Mouse (Mus musculus) Patski (cell line): ENCODE results near the gene Akp3. TPM values are rescaled to one million over a fixed set of nuclear protein-coding genes. Genes with fewer than 3 reads are reported as not detected.

Experiments
- ATAC-seq: fragments of 100-300 bp; one replicate; pipeline ENCODE4 v1.8.0; 2021
- CTCF ChIA-PET: fragments of 350-600 bp; sonication (Branson Sonifier 250); formaldehyde crosslinking; loops from one replicate; lab custom pipeline; 2022; ENCODE audit warnings: inconsistent platforms; lab: Charles Lee
- POLR2A ChIA-PET: fragments of 350-600 bp; sonication (Branson Sonifier 250); formaldehyde crosslinking; loops from one replicate; lab custom pipeline; 2022; ENCODE audit warnings: antibody characterized with exemption, inconsistent platforms; lab: Charles Lee
- DNase-seq: peaks from one replicate; pipeline ENCODE4 v3.0.0-alpha.2; 2011; ENCODE audit warnings: low read depth, low spot score
- H3K27me3 ChIP-seq: fragments of 371-371 bp; one replicate; pipeline ENCODE4 v1.5.1; 2021
- CTCF ChIP-seq: fragments of 100-300 bp; IDR thresholded peaks from one replicate; pipeline ENCODE4 v1.5.1; 2021
- in situ Hi-C: fragments of 300-500 bp; cut with MboI; formaldehyde crosslinking; loops from 3 replicates; pipeline ENCODE4 v1.11.1; 2018; ENCODE audit warnings: low pct_unique_long_range_greater_than_20kb, mixed read lengths
- polyA plus RNA-seq: library from polyadenylated mRNA; unstranded; gene quantifications from one replicate; pipeline ENCODE4 v1.2.3, GENCODE M21; 2021

Akp3 gene
- polyA plus RNA-seq, 1 experiment from 2014 or later: 0.06 TPM

DNA sequence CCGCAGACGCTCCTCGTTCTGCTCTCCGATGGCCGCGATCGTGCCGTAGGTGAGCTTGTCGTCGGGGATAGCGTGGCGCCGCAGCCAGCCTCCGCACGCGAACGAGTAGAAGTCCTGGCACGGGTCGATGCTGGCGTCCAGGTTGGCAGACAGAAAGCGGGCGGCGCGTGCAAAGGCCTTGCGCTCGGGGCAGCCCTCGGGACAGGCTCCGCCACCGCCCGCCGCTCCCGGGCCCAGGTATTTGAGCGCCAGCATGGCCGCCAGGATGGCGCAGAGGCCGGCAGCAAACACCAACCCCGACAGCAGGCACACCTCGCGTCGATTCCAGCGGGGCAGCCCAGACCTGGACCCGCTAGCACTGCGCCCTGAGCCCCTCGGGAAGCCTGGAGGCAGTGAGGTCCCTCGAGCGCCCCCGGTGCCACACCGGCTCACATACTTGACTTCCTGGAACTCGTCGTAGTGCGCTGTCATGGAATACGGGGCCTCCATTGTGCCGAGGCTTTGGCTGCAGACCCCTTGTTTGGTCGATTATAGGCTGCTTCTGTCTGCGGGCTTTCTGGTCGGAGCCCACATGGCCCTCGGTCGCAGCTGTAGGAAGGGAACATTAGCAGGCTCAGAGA lies 29.8 kb downstream of the Akp3 start:
- TF ChIP-seq CTCF: no peak
- ChIA-PET CTCF (no interaction called here), POLR2A (no interaction called here)
- ATAC-seq (no peak), DNase-seq (no peak)
- in situ Hi-C loops: no loop called here
- H3K27me3 ChIP-seq: peaks cover 43% of the 10 kb centered on the region

GRCm38 (mm10) chr1:87155531-87156198 lies 30.9 kb downstream of the Akp3 start:
- ATAC-seq (no peak), DNase-seq (no peak)
- POLR2A ChIA-PET: no interaction called here
- TF ChIP-seq CTCF: no peak
- peaks cover 43% of the 10 kb centered on the region for H3K27me3 ChIP-seq
- CTCF ChIA-PET: no interaction called here
- in situ Hi-C loops: no loop called here

- no peak for ATAC-seq
- H3K27me3 ChIP-seq: peaks cover 43% of the 10 kb centered on the region
- ChIA-PET POLR2A (no interaction called here), CTCF (no interaction called here)
- TF ChIP-seq CTCF: no peak
- DNase-seq: no peak
- in situ Hi-C loops: no loop called here
Observed at GRCm38 (mm10) chr1:87156199-87156587, 31.4 kb downstream of the Akp3 start, which contains the start of gene Ecel1. Gene Ecel1, minus strand, starts transcription at chr1:87156521.

DNA sequence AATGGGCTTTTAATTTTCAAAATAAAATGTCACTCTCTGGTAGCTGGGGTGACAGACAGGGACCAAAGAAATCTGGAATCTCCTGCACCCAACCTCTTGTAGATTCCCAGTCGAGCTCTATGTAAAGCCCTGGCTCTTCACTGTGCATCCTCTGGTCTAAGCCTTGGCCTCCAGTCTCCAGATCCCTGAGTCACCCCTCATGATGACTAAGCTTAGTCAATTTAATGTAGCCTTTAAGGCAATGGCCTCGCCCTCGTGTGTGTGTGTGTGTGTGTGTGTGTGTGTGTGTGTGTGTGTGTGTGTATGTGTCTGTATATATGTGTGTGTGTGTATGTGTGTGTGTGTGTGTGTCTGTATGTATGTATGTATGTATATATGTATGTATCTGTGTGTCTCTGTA lies 34.6 kb downstream of the Akp3 start:
- no peak for ATAC-seq
- ChIA-PET POLR2A (no interaction called here), CTCF (no interaction called here)
- peaks cover 24% of the 10 kb centered on the region for H3K27me3 ChIP-seq
- in situ Hi-C loops: no loop called here
- DNase-seq: no peak
- no peak for TF ChIP-seq CTCF

- in situ Hi-C loops: no loop called here
- POLR2A ChIA-PET: no interaction called here
- DNase-seq (no peak), ATAC-seq (no peak)
- no peaks in the 10 kb centered on the region for H3K27me3 ChIP-seq
- CTCF ChIA-PET: no interaction called here
- TF ChIP-seq CTCF: no peak
Observed at GRCm38 (mm10) chr1:87164164-87164795, 39.5 kb downstream of the Akp3 start.

DNA sequence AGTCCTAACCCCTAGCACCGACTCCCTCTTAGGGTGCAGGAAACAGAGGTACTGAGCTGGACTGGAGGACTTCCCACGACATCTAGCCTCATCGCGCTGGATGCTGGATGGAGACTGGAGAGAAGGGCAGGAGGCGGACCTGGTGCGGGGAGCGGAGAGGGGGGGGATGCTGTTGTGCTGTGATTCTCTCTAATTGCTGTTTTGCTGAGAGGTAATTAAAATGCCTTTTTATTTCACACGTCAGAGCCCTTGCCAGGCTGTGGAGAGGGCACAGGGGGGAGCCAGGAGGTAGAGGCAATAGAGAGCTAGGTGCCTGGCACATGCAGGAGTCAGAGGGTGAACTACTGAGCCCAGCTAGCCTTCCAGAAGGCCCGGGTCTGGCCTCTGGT lies 40.0 kb downstream of the Akp3 start:
- CTCF ChIA-PET: no interaction called here
- ATAC-seq (no peak), DNase-seq (no peak)
- H3K27me3 ChIP-seq: no peaks in the 10 kb centered on the region
- in situ Hi-C loops: no loop called here
- POLR2A ChIA-PET: no interaction called here
- no peak for TF ChIP-seq CTCF

GRCm38 (mm10) chr1:87170458-87170857 lies 45.7 kb downstream of the Akp3 start:
- no peak for ATAC-seq
- in situ Hi-C loops: loop anchor here (10.0 kb wide), 1 partner anchor 726 kb away; no protein-coding TSS in a partner anchor

DNA sequence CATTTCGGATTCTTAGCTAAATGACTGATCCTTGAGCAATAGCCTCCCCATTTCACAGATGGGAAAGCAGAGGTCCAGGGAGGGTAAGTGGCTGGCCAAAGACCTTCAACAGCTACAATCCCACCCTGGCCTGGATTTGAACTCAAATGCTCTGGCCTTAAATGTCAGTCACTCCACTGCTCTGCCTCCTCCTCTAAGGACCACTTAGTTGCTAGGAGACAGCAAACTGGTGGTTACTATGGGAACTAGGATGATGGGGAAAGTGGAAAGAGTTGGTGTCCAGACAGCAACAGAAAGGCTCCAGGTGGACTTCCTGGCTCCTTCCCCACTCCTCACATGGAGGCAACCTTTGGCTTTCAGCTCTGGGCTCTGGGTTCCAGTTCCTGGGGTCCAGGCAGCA lies 46.5 kb downstream of the Akp3 start:
- CTCF ChIA-PET: no interaction called here
- POLR2A ChIA-PET: no interaction called here
- no peak for TF ChIP-seq CTCF
- in situ Hi-C loops: loop anchor here (10.0 kb wide), 1 partner anchor 727 kb away; no protein-coding TSS in a partner anchor
- no peaks in the 10 kb centered on the region for H3K27me3 ChIP-seq
- no peak for DNase-seq
- no peak for ATAC-seq

More at GRCm38 (mm10) chr1:87170458-87170857, 45.7 kb downstream of the Akp3 start:
- no peak for DNase-seq
- POLR2A ChIA-PET: no interaction called here
- no peak for TF ChIP-seq CTCF
- H3K27me3 ChIP-seq: no peaks in the 10 kb centered on the region
- CTCF ChIA-PET: no interaction called here

- in situ Hi-C loops: loop anchor here (10.0 kb wide), 1 partner anchor 728 kb away; no protein-coding TSS in a partner anchor
- DNase-seq: no peak
- no peaks in the 10 kb centered on the region for H3K27me3 ChIP-seq
- no peak for TF ChIP-seq CTCF
- ChIA-PET POLR2A (no interaction called here), CTCF (no interaction called here)
- no peak for ATAC-seq
Observed at GRCm38 (mm10) chr1:87172316-87172715, 47.5 kb downstream of the Akp3 start.

- ATAC-seq (peak; percentile 19), DNase-seq (no peak)
- H3K27me3 ChIP-seq: no peaks in the 10 kb centered on the region
- in situ Hi-C loops: loop anchor here (10.0 kb wide), 1 partner anchor 729 kb away; no protein-coding TSS in a partner anchor
- ChIA-PET POLR2A (no interaction called here), CTCF (interaction anchor here (0.8 to 4.3 kb wide), 4 partner anchors 12 to 134 kb away, joined by 3 to 37 read pairs (median 4); no protein-coding TSS in a partner anchor)
- no peak for TF ChIP-seq CTCF
Observed at GRCm38 (mm10) chr1:87174006-87174955, 49.5 kb downstream of the Akp3 start.
